Mouse (Mus musculus) Patski (cell line): ENCODE results near the gene Camk2d. TPM values are rescaled to one million over a fixed set of nuclear protein-coding genes. Genes with fewer than 3 reads are reported as not detected.

Source experiments
- ATAC-seq: fragments of 100-300 bp; one replicate; pipeline ENCODE4 v1.8.0; 2021
- CTCF ChIA-PET: fragments of 350-600 bp; sonication (Branson Sonifier 250); formaldehyde crosslinking; loops from one replicate; lab custom pipeline; 2022; ENCODE audit warnings: inconsistent platforms; lab: Charles Lee
- POLR2A ChIA-PET: fragments of 350-600 bp; sonication (Branson Sonifier 250); formaldehyde crosslinking; loops from one replicate; lab custom pipeline; 2022; ENCODE audit warnings: antibody characterized with exemption, inconsistent platforms; lab: Charles Lee
- DNase-seq: peaks from one replicate; pipeline ENCODE4 v3.0.0-alpha.2; 2011; ENCODE audit warnings: low read depth, low spot score
- H3K27me3 ChIP-seq: fragments of 371-371 bp; one replicate; pipeline ENCODE4 v1.5.1; 2021
- CTCF ChIP-seq: fragments of 100-300 bp; IDR thresholded peaks from one replicate; pipeline ENCODE4 v1.5.1; 2021
- in situ Hi-C: fragments of 300-500 bp; cut with MboI; formaldehyde crosslinking; loops from 3 replicates; pipeline ENCODE4 v1.11.1; 2018; ENCODE audit warnings: low pct_unique_long_range_greater_than_20kb, mixed read lengths
- polyA plus RNA-seq: library from polyadenylated mRNA; unstranded; gene quantifications from one replicate; pipeline ENCODE4 v1.2.3, GENCODE M21; 2021

The Camk2d gene
- polyA plus RNA-seq, 1 experiment from 2014 or later, result 99.0 TPM

GRCm38 (mm10) chr3:126628380-126628779 is 32.3 kb downstream of the Camk2d start:
- no peak for TF ChIP-seq CTCF
- in situ Hi-C loops, result no loop called here
- no peaks in the 10 kb centered on the region for H3K27me3 ChIP-seq
- POLR2A ChIA-PET, result no interaction called here
- no peak for DNase-seq
- ATAC-seq, result no peak
- CTCF ChIA-PET, result interaction anchor here (0.6 to 3.3 kb wide), 13 partner anchors 8 to 685 kb away, joined by 3 to 21 read pairs (median 3); no protein-coding TSS in a partner anchor

GRCm38 (mm10) chr3:126629040-126629439 is 32.9 kb downstream of the Camk2d start:
- in situ Hi-C loops, result no loop called here
- ATAC-seq, result peak; percentile 67
- POLR2A ChIA-PET, result no interaction called here

DNA sequence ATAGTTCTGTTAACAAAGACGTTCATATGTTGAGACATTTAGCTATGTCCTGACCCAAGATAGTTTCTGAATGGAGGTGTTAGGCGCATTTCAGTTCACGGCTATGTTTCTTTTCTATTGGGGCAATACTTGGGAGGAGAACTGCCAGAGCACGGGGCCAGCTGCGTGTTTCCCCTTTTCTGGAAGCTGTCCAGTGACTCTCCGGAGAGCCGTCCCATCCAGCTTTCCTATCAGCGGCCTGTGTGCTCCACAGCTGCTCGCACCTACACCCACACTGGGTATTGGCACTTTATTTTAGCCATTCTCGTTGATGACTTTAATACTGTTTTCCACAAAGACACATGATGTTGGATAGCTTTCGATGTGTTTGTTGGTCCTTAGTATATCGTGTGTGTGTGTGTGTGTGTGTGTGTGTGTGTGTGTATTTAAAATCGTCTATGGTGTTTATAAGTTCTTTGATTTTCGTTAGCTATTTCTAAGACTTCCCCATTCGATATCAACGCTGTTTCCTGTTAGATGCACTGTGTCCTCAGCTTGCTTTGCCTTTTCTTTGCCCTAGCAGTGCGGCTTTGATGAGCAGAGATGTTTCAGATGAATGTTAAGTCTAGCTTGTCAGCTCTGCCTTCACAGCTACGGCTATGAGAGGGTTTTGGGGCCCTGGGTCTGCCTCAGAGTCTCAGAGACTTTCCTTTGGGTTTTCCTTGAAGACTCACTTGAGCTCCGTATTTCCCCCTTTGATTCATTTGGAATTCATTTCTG is 34.2 kb downstream of the Camk2d start:
- TF ChIP-seq CTCF, result no peak
- ChIA-PET POLR2A (no interaction called here), CTCF (interaction anchor here (0.9 to 3.3 kb wide), 15 partner anchors 8 to 212 kb away, joined by 3 to 21 read pairs (median 5); no protein-coding TSS in a partner anchor)
- in situ Hi-C loops, result no loop called here
- no peak for DNase-seq
- H3K27me3 ChIP-seq, result no peaks in the 10 kb centered on the region
- no peak for ATAC-seq

More at GRCm38 (mm10) chr3:126629040-126629439, 32.9 kb downstream of the Camk2d start:
- TF ChIP-seq CTCF, result no peak
- CTCF ChIA-PET, result interaction anchor here (1.3 to 3.3 kb wide), 7 partner anchors 10 to 143 kb away, joined by 3 to 21 read pairs (median 5); no protein-coding TSS in a partner anchor
- H3K27me3 ChIP-seq, result no peaks in the 10 kb centered on the region
- no peak for DNase-seq

DNA sequence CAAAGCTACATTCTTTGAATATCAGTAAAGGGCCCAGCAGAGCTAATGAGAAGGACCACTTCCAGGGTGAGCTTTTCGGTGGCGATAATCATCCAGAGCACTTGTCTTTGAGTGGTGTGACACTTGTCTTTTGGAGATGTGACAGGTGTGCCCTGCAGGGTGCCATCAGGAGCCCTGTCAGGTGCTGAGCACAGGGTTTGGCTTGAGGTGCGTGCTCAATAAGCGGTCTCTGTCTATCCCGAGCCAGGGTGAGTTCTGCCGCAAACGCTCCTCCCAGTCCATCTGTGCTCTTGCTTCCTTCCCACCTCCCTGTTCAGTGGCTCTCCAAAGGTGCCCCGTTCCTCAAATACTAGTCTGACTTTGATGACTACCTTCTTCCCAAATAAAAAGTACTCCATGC is 35.5 kb downstream of the Camk2d start:
- ATAC-seq, result no peak
- POLR2A ChIA-PET, result no interaction called here
- no peak for DNase-seq
- no peak for TF ChIP-seq CTCF
- in situ Hi-C loops, result no loop called here
- H3K27me3 ChIP-seq, result no peaks in the 10 kb centered on the region
- CTCF ChIA-PET, result interaction anchor here (1.0 to 3.2 kb wide), 7 partner anchors 10 to 48 kb away, joined by 3 to 13 read pairs (median 5); no protein-coding TSS in a partner anchor

DNA sequence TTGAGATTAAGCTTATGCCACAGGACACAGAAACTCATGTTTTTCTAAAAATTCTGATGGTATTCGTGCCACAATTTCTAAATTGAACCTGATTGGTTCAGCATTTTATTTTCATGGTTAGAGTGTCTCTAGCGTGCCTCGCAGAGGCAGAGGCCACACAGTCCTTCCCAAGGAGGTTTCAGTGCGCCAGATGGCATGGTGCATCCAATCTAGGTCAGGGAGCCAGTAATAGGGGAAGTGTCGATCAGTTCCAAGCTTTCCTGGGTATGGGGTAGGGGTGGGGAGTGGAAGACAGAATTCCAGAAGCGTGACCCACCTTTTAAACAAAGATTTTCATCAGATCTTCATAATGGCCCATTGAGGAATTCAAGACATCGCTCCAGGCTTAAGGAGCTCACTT is 36.5 kb downstream of the Camk2d start:
- CTCF ChIA-PET, result no interaction called here
- TF ChIP-seq CTCF, result no peak
- in situ Hi-C loops, result no loop called here
- ATAC-seq (no peak), DNase-seq (no peak)
- H3K27me3 ChIP-seq, result no peaks in the 10 kb centered on the region
- POLR2A ChIA-PET, result no interaction called here

DNA sequence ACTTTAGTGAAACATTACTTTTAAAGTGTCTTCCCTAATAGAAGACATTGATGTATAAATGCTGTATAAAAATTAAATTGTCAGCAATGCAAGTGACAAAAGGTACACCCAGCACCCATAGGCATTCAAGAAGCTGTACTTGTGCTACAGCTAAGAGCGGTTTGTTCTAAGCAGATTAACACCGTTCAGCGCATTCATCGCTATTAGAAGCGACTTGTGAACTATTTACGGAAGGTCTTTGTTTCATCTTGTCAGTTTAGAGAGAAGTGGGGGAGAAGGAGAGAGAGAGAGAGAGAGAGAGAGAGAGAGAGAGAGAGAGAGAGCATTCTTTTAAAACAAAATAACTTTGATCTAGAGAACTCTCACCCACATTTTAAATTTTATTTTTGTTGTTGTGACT is 38.1 kb downstream of the Camk2d start:
- no peak for ATAC-seq
- TF ChIP-seq CTCF, result no peak
- ChIA-PET POLR2A (no interaction called here), CTCF (interaction anchor here (1.0 kb wide), 1 partner anchor 23 kb away, joined by 5 read pairs; no protein-coding TSS in a partner anchor)
- no peak for DNase-seq
- no peaks in the 10 kb centered on the region for H3K27me3 ChIP-seq
- in situ Hi-C loops, result no loop called here

GRCm38 (mm10) chr3:126638259-126638658 is 42.2 kb downstream of the Camk2d start:
- DNase-seq (no peak), ATAC-seq (no peak)
- H3K27me3 ChIP-seq, result no peaks in the 10 kb centered on the region
- no peak for TF ChIP-seq CTCF
- ChIA-PET POLR2A (no interaction called here), CTCF (interaction anchor here (0.5 to 3.5 kb wide), 6 partner anchors 9 to 234 kb away, joined by 3 to 21 read pairs (median 4); no protein-coding TSS in a partner anchor)
- in situ Hi-C loops, result no loop called here

- CTCF ChIA-PET, result interaction anchor here (1.0 to 3.5 kb wide), 4 partner anchors 10 to 24 kb away, joined by 6 to 21 read pairs (median 8); no protein-coding TSS in a partner anchor
These were observed 43.0 kb downstream of the Camk2d start for GRCm38 (mm10) chr3:126639098-126639513.

GRCm38 (mm10) chr3:126640443-126641251 is 44.5 kb downstream of the Camk2d start:
- ATAC-seq (no peak), DNase-seq (no peak)
- ChIA-PET CTCF (interaction anchor here (1.0 to 3.5 kb wide), 3 partner anchors 11 to 14 kb away, joined by 3 to 21 read pairs (median 4); no protein-coding TSS in a partner anchor), POLR2A (interaction anchor here (0.7 kb wide), 1 partner anchor 8 kb away, joined by 3 read pairs; no protein-coding TSS in a partner anchor)
- TF ChIP-seq CTCF, result no peak
- H3K27me3 ChIP-seq, result no peaks in the 10 kb centered on the region
- in situ Hi-C loops, result no loop called here

More at GRCm38 (mm10) chr3:126639098-126639513, 43.0 kb downstream of the Camk2d start:
- POLR2A ChIA-PET, result no interaction called here
- no peak for TF ChIP-seq CTCF
- no peaks in the 10 kb centered on the region for H3K27me3 ChIP-seq
- DNase-seq, result peak; percentile 57
- in situ Hi-C loops, result no loop called here
- ATAC-seq, result peak; percentile 57

DNA sequence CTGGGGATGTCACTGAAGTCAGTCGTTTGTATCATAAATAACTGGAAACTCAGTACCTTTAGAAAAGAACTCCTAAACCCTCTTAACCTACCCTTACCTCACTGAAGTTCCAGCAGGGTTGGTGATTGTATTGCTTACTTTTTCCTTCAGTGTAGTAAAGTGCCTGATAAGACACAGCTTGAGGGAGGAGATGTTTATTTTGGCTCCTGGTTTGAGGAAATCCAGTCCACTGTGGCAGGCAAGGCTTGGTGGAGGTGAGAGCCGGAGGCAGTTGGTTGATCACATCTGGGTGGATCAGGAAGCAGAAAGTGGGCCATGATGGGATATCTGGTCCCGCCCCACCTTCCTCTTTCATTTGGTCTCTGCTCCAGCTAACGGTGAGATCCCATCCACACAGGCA is 45.3 kb downstream of the Camk2d start:
- ChIA-PET POLR2A (no interaction called here), CTCF (interaction anchor here (1.4 to 3.5 kb wide), 2 partner anchors 11 to 12 kb away, joined by 4 to 21 read pairs; no protein-coding TSS in a partner anchor)
- DNase-seq (no peak), ATAC-seq (no peak)
- H3K27me3 ChIP-seq, result no peaks in the 10 kb centered on the region
- no peak for TF ChIP-seq CTCF
- in situ Hi-C loops, result no loop called here
